Mouse (Mus musculus): ENCODE data around the gene Fmnl2. TPM values are rescaled to one million over a fixed set of nuclear protein-coding genes. Genes with fewer than 3 reads are reported as not detected.

Fmnl2 gene
- total RNA-seq, 2 experiments from 2014 or later = 4.3 to 6.0 TPM

- no peak for DNase-seq
- intact Hi-C loops (cut with DNase I) = loop anchor here (2.0 to 5.0 kb wide), 2 partner anchors 76 to 324 kb away; no protein-coding TSS in a partner anchor
Observed at GRCm38 (mm10) chr2:53083241-53083640, 225.6 kb downstream of the Fmnl2 start.

GRCm38 (mm10) chr2:53085617-53086202 is 228.1 kb downstream of the Fmnl2 start:
- DNase-seq = peak in 1 of 2 experiments; percentile 36
- intact Hi-C loops (cut with DNase I) = no loop called here

- intact Hi-C loops (cut with DNase I) = no loop called here
- no peak for DNase-seq
Observed at GRCm38 (mm10) chr2:53088744-53089143, 231.1 kb downstream of the Fmnl2 start.

GRCm38 (mm10) chr2:53095031-53095430 is 237.4 kb downstream of the Fmnl2 start:
- intact Hi-C loops (cut with DNase I) = loop anchor here (10.0 kb wide), 1 partner anchor 460 kb away; no protein-coding TSS in a partner anchor
- DNase-seq = no peak

GRCm38 (mm10) chr2:53095489-53095888 is 237.8 kb downstream of the Fmnl2 start:
- intact Hi-C loops (cut with DNase I) = loop anchor here (10.0 kb wide), 1 partner anchor 461 kb away; no protein-coding TSS in a partner anchor
- no peak for DNase-seq

GRCm38 (mm10) chr2:53100093-53100492 is 242.4 kb downstream of the Fmnl2 start:
- intact Hi-C loops (cut with DNase I) = no loop called here
- DNase-seq = no peak

- intact Hi-C loops (cut with DNase I) = no loop called here
- no peak for DNase-seq
Observed at GRCm38 (mm10) chr2:53101885-53102740, 244.5 kb downstream of the Fmnl2 start.

GRCm38 (mm10) chr2:53102901-53103300 is 245.2 kb downstream of the Fmnl2 start:
- intact Hi-C loops (cut with DNase I) = no loop called here
- DNase-seq = no peak

- DNase-seq = no peak
- intact Hi-C loops (cut with DNase I) = no loop called here
Observed at GRCm38 (mm10) chr2:53105408-53105807, 247.7 kb downstream of the Fmnl2 start.

- intact Hi-C loops (cut with DNase I) = no loop called here
- no peak for DNase-seq
Observed at GRCm38 (mm10) chr2:53106056-53106455, 248.4 kb downstream of the Fmnl2 start.

- intact Hi-C loops (cut with DNase I) = no loop called here
- DNase-seq = no peak
Observed at GRCm38 (mm10) chr2:53106472-53106871, 248.8 kb downstream of the Fmnl2 start.

- DNase-seq = no peak
- intact Hi-C loops (cut with DNase I) = no loop called here
Observed at GRCm38 (mm10) chr2:53108547-53108946, 250.9 kb downstream of the Fmnl2 start.

GRCm38 (mm10) chr2:53121797-53122196 is 264.1 kb downstream of the Fmnl2 start:
- no peak for DNase-seq
- intact Hi-C loops (cut with DNase I) = loop anchor here (2.0 kb wide), 1 partner anchor 365 kb away; no protein-coding TSS in a partner anchor

GRCm38 (mm10) chr2:53125998-53126397 is 268.3 kb downstream of the Fmnl2 start:
- intact Hi-C loops (cut with DNase I) = no loop called here
- no peak for DNase-seq

- intact Hi-C loops (cut with DNase I) = no loop called here
Observed at GRCm38 (mm10) chr2:53129070-53129469, 271.4 kb downstream of the Fmnl2 start.

GRCm38 (mm10) chr2:53131567-53131966 is 273.9 kb downstream of the Fmnl2 start:
- DNase-seq = no peak
- intact Hi-C loops (cut with DNase I) = no loop called here

More at GRCm38 (mm10) chr2:53129070-53129469, 271.4 kb downstream of the Fmnl2 start:
- DNase-seq = no peak

GRCm38 (mm10) chr2:53146852-53147251 is 289.2 kb downstream of the Fmnl2 start:
- DNase-seq = no peak
- intact Hi-C loops (cut with DNase I) = no loop called here

- intact Hi-C loops (cut with DNase I) = no loop called here
Observed at GRCm38 (mm10) chr2:53173966-53174365, 316.3 kb downstream of the Fmnl2 start.

GRCm38 (mm10) chr2:53178966-53179365 is 321.3 kb downstream of the Fmnl2 start:
- DNase-seq = no peak

More at GRCm38 (mm10) chr2:53173966-53174365, 316.3 kb downstream of the Fmnl2 start:
- no peak for DNase-seq

GRCm38 (mm10) chr2:53179876-53180275 is 322.2 kb downstream of the Fmnl2 start:
- intact Hi-C loops (cut with DNase I) = no loop called here
- DNase-seq = no peak

More at GRCm38 (mm10) chr2:53178966-53179365, 321.3 kb downstream of the Fmnl2 start:
- intact Hi-C loops (cut with DNase I) = no loop called here

All from gastrocnemius, postnatal 36 days (tissue).